Mouse (Mus musculus) hindbrain, embryonic 12.5 days (tissue): ENCODE results near the gene Atp8a2. TPM values are rescaled to one million over a fixed set of nuclear protein-coding genes. Genes with fewer than 3 reads are reported as not detected.
A peak's percentile ranks its signal among the peaks of the same experiment; 100 is the strongest.

Experiments used
- ATAC-seq: fragments of 200-750 bp; cut with Nextera tagmentation; 2 replicates; pipeline ENCODE4 v1.8.0; 2017; ENCODE audit warnings: moderate TSS enrichment; ENCODE audit not compliant: low FRiP score
- H3K27ac ChIP-seq: fragments of 300-500 bp; sonication (generic); 2 replicates; pipeline ENCODE4 v1.5.1; 2016; ENCODE audit warnings: mild to moderate bottlenecking
- H3K27me3 ChIP-seq: fragments of 300-500 bp; sonication (generic); 2 replicates; pipeline ENCODE4 v1.6.1; 2016; ENCODE audit warnings: mild to moderate bottlenecking
- H3K36me3 ChIP-seq: fragments of 300-500 bp; sonication (generic); 2 replicates; pipeline ENCODE4 v1.6.1; 2016; ENCODE audit warnings: mild to moderate bottlenecking
- H3K4me1 ChIP-seq: fragments of 300-500 bp; sonication (generic); 2 replicates; pipeline ENCODE4 v1.6.1; 2016
- H3K4me2 ChIP-seq: fragments of 300-500 bp; sonication (generic); replicated peaks from 2 replicates; pipeline ENCODE4 v1.6.1; 2016; ENCODE audit warnings: mild to moderate bottlenecking
- H3K4me3 ChIP-seq: fragments of 300-500 bp; sonication (generic); 2 replicates; pipeline ENCODE4 v1.5.1; 2016; ENCODE audit warnings: mild to moderate bottlenecking
- H3K9ac ChIP-seq: fragments of 300-500 bp; sonication (generic); 2 replicates; pipeline ENCODE4 v1.6.1; 2016; ENCODE audit warnings: mild to moderate bottlenecking, moderate library complexity
- H3K9me3 ChIP-seq: fragments of 300-500 bp; sonication (generic); replicated peaks from 2 replicates; pipeline ENCODE4 v1.6.1; 2016; ENCODE audit warnings: mild to moderate bottlenecking
- WGBS: fragments of 180-500 bp; shearing (Covaris S2); methylation state at CpG from one replicate; pipeline ENCODE4 v1.1.7; 2016; 5-methylcytosine and 5-hydroxymethylcytosine counted together
- polyA plus RNA-seq: library from polyadenylated mRNA; unstranded; fragments of >200 nt; fragmentation: Nextera tagmentation; extraction: Ambion mirVana; gene quantifications from 2 replicates; pipeline ENCODE4 v1.2.1, GENCODE M21; 2016

Atp8a2 gene
- polyA plus RNA-seq, 1 experiment from 2014 or later, result 20.7 TPM

DNA sequence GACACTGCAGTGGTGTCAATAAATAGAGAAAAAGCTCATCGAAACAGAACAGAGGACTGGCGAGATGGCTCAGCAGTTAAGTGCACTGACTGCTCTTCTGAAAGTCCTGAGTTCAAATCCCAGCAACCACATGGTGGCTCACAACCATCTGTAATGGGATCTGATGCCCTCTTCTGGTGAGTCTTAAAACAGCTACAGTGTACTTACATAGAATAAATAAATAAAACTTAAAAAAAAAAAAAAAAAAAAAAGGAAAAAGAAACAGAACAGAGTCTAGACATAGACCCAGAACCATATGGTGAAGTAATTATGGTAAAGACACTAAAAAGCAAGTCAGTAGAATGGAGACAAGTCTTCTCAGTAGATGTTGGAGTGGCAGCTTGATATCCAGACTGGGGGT lies 15.7 kb downstream of the Atp8a2 start:
- Histone ChIP-seq H3K4me2 (no peak overlapping the region), H3K27me3 (peaks cover 21% of the 10 kb centered on the region), H3K9me3 (no peaks in the 10 kb centered on the region), H3K9ac (no peak overlapping the region), H3K36me3 (no peaks in the 10 kb centered on the region), H3K4me1 (peaks cover 12% of the 10 kb centered on the region), H3K4me3 (no peak overlapping the region), H3K27ac (no peak overlapping the region)
- ATAC-seq, result no peak
- 93% methylated on average over 2 of the region's 2 CpGs for WGBS

DNA sequence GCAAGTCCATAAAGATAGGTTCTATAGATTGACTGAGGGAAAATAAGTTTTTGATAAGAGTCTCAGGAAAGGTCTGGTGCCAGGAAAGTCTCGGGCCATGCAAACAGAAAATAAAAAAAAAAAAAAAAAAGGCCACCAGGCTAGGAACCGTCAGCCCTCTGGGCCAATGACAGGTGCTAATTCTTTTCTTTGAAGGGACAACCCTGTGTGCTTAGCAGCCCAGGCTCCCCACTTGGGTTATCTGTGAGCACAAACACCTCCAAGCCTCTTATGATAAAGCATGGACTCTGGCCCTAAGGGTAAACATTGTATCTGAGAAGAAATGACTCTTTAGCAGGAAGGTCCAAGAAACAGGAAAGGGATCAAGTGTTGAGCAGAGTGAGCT lies 18.4 kb downstream of the Atp8a2 start:
- Histone ChIP-seq H3K4me1 (peaks cover 12% of the 10 kb centered on the region), H3K4me3 (no peak overlapping the region), H3K9me3 (no peaks in the 10 kb centered on the region), H3K27ac (no peak overlapping the region), H3K36me3 (no peaks in the 10 kb centered on the region), H3K27me3 (peaks cover 47% of the 10 kb centered on the region), H3K9ac (no peak overlapping the region), H3K4me2 (peak overlapping the region; percentile 99)
- no peak for ATAC-seq
- 46% methylated on average over 2 of the region's 2 CpGs for WGBS

DNA sequence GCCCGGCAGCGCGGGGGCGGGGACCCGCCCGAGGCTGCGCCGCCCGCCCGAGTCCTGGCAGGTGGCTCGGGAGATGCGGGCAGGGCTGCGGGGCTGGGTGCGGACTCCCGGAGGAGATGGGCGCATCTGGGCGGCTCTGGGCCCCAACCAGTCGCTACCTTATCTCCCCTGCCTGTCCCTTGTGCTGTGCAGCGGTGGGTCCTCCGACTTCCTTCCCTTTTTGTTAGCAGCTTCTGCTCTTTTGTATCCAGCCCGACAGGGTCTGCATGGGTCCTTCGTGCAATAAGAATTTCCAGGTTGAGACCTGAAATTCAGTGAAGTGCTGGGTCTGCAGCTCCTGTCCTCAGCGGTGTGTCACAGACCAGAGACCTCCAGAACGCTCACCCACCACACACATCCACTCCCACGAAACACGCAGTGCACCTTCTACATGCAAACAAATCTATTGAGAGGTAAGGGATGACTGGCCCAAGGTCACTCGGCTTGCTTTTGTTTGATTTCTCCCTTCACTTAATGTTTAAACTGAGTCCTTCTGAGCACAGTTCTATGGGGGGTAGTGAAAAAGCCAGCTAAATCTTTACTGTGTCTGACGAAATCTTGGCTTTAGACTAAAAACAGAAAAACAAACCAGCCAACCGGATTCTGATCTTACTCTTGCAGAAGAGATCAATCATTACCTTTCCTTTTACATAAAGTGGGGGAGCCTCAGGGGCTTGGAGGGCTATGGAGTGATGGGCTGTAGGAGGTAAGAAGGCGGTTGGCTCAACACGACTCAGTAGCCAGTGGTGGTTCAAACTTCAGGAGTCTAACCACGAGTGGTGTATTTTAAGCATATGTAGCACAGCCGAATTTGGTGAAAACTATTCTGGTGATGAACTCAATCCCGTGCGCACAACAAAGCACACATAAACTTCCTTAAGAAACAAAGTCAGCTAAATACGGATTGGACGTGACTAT lies 19.1 kb downstream of the Atp8a2 start:
- no peaks in the 10 kb centered on the region for H3K36me3 ChIP-seq
- H3K27ac ChIP-seq, result peak overlapping the region; percentile 83
- peak; percentile 69 for ATAC-seq
- H3K4me2 ChIP-seq, result peak overlapping the region; percentile 99
- peak overlapping the region; percentile 81 for H3K4me3 ChIP-seq
- peaks cover 47% of the 10 kb centered on the region for H3K27me3 ChIP-seq
- WGBS, result 19% methylated on average over 37 of the region's 37 CpGs
- peak overlapping the region; percentile 83 for H3K9ac ChIP-seq
- peaks cover 13% of the 10 kb centered on the region for H3K4me1 ChIP-seq
- no peaks in the 10 kb centered on the region for H3K9me3 ChIP-seq

DNA sequence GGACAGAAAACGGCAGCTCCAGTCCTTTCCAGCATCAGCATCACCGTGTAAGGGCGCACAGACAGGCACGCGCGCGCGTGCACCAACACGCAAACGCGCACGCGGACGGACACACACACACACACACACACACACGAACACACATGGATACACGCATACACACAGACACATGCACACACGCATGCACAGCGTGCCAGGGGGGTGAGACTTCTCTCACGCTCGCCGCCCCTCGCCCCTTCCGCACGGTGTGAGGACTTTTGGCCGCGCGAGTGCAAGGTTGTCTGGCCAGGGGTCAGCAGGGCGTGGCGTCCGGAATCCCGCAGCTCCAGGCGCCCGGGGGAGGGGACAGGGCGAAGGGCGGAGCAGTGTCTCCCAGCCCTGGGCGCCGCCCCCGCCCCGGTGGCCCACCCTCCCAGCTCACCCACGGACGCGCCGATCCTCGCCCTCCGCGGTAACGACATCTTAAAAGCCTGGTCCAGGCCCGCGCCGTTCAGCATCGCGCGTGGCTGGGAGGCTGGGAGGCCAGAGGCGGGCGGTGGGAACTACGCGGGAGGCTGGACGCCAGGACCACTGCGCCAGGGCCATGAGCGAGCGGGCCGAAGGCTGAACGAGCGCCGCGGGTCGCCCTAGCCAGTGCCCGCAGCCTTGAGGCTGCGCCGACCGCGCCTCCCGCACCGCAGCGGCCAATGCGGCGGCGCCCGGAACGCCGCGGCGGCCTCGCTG lies 19.9 kb downstream of the Atp8a2 start:
- Histone ChIP-seq H3K9me3 (no peaks in the 10 kb centered on the region), H3K9ac (peak overlapping the region; percentile 83), H3K27ac (peak overlapping the region; percentile 83), H3K36me3 (no peaks in the 10 kb centered on the region), H3K4me2 (peak overlapping the region; percentile 99), H3K4me1 (peaks cover 18% of the 10 kb centered on the region), H3K4me3 (peak overlapping the region; percentile 81), H3K27me3 (peaks cover 47% of the 10 kb centered on the region)
- WGBS, result under 1% methylated on average over 60 of the region's 84 CpGs
- peak; percentile 83 for ATAC-seq

DNA sequence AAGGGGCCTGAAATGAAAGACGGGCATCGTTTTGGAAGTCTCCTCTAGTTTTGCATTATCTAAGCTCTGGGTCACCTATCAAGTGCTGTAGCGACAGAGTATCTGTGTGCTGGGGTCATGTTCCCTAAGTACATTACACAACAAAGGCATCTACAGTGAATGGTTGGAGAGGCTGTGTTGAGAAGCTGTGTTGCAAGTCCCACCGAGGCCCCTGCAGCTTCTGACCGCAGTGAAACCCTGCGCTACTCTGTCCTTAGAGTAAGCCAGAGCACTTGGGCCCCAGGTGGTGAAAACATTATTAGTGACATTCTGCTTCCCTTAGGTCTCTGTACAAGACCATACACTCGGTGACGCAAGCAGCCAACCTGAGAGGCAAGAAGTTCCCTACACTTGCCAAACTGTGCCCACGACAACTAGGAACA lies 20.5 kb downstream of the Atp8a2 start:
- no peaks in the 10 kb centered on the region for H3K36me3 ChIP-seq
- ATAC-seq, result no peak; the same call in none of the 2 replicates
- H3K4me1 ChIP-seq, result peaks cover 18% of the 10 kb centered on the region
- peak overlapping the region; percentile 81 for H3K4me3 ChIP-seq
- peak overlapping the region; percentile 83; the same call in 1 of the 2 replicates for H3K27ac ChIP-seq
- H3K27me3 ChIP-seq, result peaks cover 47% of the 10 kb centered on the region
- H3K9me3 ChIP-seq, result no peaks in the 10 kb centered on the region
- WGBS, result 25% methylated on average over 9 of the region's 9 CpGs
- peak overlapping the region; percentile 83; the same call in 1 of the 2 replicates for H3K9ac ChIP-seq
- peak overlapping the region; percentile 99 for H3K4me2 ChIP-seq

- no peak for ATAC-seq
- H3K4me2 ChIP-seq, result no peak overlapping the region
- WGBS, result 64% methylated on average over 12 of the region's 12 CpGs
- no peak overlapping the region for H3K27ac ChIP-seq
- peaks cover 11% of the 10 kb centered on the region for H3K4me1 ChIP-seq
- H3K36me3 ChIP-seq, result no peaks in the 10 kb centered on the region
- H3K9me3 ChIP-seq, result no peaks in the 10 kb centered on the region
- no peak overlapping the region for H3K4me3 ChIP-seq
- peaks cover 31% of the 10 kb centered on the region for H3K27me3 ChIP-seq
- H3K9ac ChIP-seq, result no peak overlapping the region
Measured at GRCm38 (mm10) chr14:60172286-60173055, 24.5 kb downstream of the Atp8a2 start.

GRCm38 (mm10) chr14:60170845-60171610 lies 26.0 kb downstream of the Atp8a2 start:
- WGBS, result 84% methylated on average over 16 of the region's 16 CpGs
- Histone ChIP-seq H3K4me1 (peaks cover 6% of the 10 kb centered on the region), H3K9me3 (no peaks in the 10 kb centered on the region), H3K36me3 (no peaks in the 10 kb centered on the region), H3K4me2 (no peak overlapping the region), H3K27me3 (peaks cover 23% of the 10 kb centered on the region), H3K4me3 (no peak overlapping the region), H3K27ac (no peak overlapping the region), H3K9ac (no peak overlapping the region)
- no peak for ATAC-seq

DNA sequence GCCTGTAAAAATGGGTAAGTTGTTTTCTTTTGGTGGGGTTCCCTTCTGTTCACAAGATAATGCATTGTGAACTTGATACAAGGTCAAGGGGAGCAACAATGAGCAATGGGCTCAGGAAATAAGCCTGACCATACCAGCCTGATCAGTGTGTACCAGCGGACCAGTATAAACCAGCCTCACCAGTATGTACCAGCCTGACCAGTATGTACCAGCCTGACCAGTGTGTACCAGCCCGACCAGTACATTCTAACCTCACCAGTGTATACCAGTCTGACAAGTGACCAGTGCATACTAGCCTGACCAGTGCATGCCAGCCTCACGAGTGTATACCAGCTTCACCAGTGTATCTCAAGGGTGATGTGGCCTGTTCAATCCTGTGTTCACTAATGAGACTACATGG lies 33.6 kb downstream of the Atp8a2 start:
- Histone ChIP-seq H3K4me1 (no peaks in the 10 kb centered on the region), H3K27me3 (no peaks in the 10 kb centered on the region; the same call in 1 of the 2 replicates), H3K36me3 (no peaks in the 10 kb centered on the region), H3K9me3 (no peaks in the 10 kb centered on the region), H3K4me2 (no peak overlapping the region), H3K9ac (no peak overlapping the region), H3K4me3 (no peak overlapping the region), H3K27ac (no peak overlapping the region)
- no peak for ATAC-seq
- 88% methylated on average over 3 of the region's 3 CpGs for WGBS

DNA sequence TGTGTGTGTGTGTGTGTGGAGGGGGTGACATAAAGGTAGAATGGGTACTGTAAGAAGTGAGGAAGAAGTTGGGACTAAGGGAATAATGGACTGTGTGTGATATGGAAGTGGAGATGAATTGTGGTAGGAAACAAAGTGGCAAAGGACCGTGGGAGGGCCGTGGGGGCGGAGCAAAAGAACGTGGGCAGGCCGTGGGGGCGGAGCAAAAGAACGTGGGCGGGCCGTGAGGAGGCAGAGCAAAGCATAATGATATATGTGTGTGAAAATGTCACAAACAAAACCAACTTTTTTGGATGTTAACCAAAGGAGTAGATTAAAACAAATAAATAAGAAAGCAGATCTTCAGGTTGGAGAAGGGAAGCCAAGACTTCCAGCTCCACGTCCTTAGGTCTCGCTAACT lies 44.6 kb downstream of the Atp8a2 start:
- Histone ChIP-seq H3K36me3 (no peaks in the 10 kb centered on the region), H3K4me2 (no peak overlapping the region), H3K9me3 (no peaks in the 10 kb centered on the region), H3K27ac (no peak overlapping the region), H3K4me1 (no peaks in the 10 kb centered on the region), H3K4me3 (no peak overlapping the region), H3K27me3 (no peaks in the 10 kb centered on the region), H3K9ac (no peak overlapping the region)
- WGBS, result 86% methylated on average over 11 of the region's 11 CpGs
- ATAC-seq, result no peak

GRCm38 (mm10) chr14:60148893-60149292 lies 48.1 kb downstream of the Atp8a2 start:
- Histone ChIP-seq H3K27ac (no peak overlapping the region), H3K4me1 (no peaks in the 10 kb centered on the region), H3K27me3 (no peaks in the 10 kb centered on the region), H3K36me3 (no peaks in the 10 kb centered on the region), H3K4me2 (no peak overlapping the region), H3K9me3 (no peaks in the 10 kb centered on the region), H3K4me3 (no peak overlapping the region), H3K9ac (no peak overlapping the region)
- 50% methylated on average over 3 of the region's 3 CpGs for WGBS
- no peak for ATAC-seq

DNA sequence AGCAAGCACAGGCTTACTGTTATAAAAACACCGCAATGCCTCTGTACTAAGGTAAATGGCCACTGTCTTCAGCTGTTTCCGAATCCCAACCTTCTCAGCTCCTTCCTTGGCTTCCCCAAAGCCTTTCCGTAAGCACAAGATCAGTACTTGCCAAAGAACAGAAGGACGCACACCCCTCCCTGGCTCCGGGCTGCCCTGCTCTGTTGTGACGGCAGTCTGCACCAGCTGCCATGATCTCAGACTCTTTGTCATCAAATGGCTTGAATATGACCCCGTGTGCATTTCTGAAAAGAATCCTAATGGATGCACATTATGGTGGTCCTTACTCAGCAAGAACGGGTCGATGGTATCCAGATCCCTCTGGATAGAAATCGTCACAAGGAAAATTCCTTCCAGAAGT lies 53.7 kb downstream of the Atp8a2 start:
- ATAC-seq, result no peak
- WGBS, result 81% methylated on average over 10 of the region's 10 CpGs
- Histone ChIP-seq H3K27me3 (no peaks in the 10 kb centered on the region), H3K4me3 (no peak overlapping the region), H3K27ac (no peak overlapping the region), H3K9me3 (no peaks in the 10 kb centered on the region), H3K4me2 (no peak overlapping the region), H3K36me3 (no peaks in the 10 kb centered on the region), H3K9ac (no peak overlapping the region), H3K4me1 (no peaks in the 10 kb centered on the region)
